Mouse (Mus musculus) thymus, postnatal 25 days (tissue): ENCODE measurements around the gene Krtap5-5.
"Not testable (repeated sequence)": the region's sequence is repeated elsewhere in the genome, so short reads cannot be mapped to it uniquely, and the experiment has no call there.

Source experiments
- DNase-seq: peaks from one replicate; pipeline ENCODE4 v3.0.0; 2022

Krtap5-5 gene

DNA sequence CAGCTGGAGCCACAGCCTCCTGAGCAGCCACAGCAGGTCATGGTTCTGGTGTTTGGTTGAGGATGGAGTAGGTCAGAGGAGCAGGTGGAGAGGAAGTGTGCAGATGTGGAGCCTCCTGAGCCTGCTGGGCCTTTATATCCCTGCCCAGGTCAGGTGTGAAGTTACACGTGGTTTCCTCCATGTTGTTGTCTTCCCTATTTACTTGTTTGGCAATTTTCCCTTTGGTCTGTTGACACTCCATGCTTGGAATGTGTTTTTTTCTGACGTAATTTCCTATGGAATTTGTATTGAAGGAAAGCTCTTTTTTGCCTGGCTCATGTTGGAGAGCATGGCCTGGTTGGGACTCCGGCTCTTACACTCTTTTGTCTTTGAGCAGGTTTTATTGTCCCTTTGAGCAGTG is at the start of gene Krtap5-5:
Gene Krtap5-5 (minus strand): TSS at position 101 of the 400 bp plus-strand sequence.
- DNase-seq, result not testable (repeated sequence)

DNA sequence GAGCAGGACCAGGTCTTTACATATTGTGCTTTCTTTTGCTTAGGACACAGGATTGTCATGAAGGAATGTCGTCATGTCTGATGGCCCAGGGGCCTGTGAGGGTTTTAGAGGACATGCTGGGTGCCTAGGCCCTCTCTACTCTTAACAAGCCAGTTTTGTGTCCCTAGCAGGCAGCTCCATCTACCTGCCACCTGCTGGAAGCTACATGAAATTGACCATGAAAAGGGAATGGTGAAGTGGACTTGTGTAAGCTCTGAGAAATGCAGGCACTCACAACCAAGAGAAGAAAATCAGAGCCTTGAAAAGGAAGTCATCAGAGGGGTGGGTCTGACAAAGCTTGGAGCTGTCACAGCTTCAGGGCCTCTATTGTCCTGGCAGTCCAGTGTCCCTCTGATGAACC is 49.5 kb upstream of the Krtap5-5 start:
- DNase-seq, result not testable (repeated sequence)

DNA sequence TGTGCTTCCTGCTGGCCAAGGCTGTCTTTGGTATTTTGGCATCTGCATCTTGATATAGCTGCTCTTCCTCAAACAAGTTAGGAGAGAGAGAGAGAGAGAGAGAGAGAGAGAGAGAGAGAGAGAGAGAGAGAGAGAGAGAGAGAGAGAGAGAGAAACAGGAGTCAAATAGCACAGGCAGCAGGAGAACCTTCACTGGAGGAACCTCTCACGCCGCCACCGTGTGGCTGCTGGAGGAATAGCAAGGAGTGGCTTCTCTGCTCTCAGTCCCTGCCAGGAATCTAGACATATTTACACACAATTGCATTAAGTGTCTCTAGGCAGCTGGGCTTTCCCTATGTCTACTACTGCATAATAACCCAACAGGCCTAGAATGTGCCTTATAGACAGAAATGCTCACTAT is 48.4 kb upstream of the Krtap5-5 start:
- peak; percentile 48 for DNase-seq

DNA sequence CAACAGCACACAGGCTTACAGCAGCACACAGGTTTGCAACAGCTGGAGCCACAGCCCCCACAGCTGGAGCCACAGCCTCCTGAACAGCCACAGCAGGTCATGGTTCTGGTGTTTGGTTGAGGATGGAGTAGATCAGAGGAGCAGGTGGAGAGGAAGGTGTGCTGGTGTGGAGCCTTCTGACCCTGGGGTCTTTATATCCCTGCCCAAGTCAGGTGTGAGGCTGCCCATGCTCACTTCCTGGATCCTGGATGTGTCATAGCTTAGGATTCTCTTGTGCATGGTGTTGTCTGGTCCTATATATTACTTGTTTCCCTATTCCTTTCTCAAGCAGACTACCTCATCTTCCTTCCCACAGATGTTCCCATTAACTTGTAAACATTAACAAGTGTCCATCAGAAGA is 44.5 kb upstream of the Krtap5-5 start, which contains the start of gene Gm4559:
Gene Gm4559 (minus strand): TSS at position 101 of the 400 bp plus-strand sequence.
- DNase-seq, result not testable (repeated sequence)

DNA sequence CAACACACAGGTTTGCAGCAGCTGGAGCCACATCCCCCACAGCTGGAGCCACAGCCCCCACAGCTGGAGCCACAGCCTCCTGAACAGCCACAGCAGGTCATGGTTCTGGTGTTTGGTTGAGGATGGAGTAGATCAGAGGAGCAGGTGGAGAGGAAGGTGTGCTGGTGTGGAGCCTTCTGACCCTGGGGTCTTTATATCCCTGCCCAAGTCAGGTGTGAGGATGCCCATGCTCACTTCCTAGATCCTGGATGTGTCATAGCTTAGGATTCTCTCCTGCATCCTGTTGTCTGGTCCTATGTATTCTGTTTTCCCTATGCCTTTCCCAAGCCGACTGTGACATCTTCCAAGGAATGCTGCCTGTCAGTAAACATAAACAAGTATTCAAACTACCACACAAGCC is 28.5 kb upstream of the Krtap5-5 start, which contains the start of gene Gm2431:
Gene Gm2431 (minus strand): TSS at position 101 of the 400 bp plus-strand sequence.
- DNase-seq, result not testable (repeated sequence)

DNA sequence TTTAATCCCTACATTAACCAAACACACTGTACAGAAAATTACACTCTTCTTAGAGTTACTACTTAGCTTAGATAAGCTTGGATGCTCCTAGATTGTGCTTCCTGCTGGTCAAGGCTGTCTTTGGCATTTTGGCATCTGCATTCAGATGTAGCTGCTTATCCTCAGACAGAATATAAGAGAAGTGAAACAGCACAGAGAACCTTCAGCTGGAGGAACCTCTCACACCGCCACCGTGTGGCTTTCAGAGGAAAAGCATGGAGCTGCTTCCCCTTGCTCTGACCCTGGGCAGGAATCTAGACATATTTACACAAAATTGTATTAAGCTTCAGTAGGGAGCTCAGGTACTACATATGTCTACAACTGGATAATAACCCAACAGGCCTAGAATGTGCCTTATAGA is 25.7 kb upstream of the Krtap5-5 start:
- DNase-seq, result peak; percentile 8

DNA sequence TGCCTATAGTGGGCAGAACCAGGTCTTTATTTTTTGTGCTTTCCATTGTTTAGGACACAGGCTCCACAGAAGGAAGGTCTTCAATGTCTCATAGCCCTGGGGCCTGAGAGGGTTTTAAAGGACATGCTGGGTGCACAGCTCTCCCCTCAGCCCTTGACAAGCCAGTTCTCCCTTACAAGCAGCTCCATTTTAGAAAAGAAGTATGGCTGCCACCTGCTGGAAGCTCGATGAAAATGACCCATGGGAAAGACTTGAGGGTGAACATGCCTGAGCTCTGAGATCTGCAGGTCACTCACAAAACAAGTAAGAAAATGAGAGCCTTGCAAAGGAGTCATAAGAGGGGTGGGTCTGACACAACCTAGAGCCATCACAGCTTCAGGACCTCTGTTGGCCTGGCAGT is 20.1 kb upstream of the Krtap5-5 start:
- DNase-seq, result no peak

DNA sequence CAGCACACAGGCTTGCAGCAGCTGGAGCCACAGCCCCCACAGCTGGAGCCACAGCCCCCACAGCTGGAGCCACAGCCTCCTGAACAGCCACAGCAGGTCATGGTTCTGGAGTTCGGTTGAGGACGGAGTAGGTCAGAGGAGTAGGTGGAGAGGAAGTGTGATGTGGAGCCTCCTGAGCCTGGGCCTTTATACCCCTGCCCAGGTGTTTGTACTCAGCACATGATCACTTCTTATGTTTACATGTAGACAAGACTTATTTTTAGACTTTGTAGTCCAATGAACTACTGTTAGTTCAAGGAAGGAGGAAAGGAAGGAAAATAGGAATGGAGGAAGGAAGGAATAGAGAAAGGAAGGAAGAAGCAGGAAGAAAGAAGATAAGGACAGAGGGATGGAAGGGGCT is 11.2 kb upstream of the Krtap5-5 start, which contains the start of gene Gm40460:
Gene Gm40460 (minus strand): TSS at position 101 of the 400 bp plus-strand sequence.
- no peak for DNase-seq

DNA sequence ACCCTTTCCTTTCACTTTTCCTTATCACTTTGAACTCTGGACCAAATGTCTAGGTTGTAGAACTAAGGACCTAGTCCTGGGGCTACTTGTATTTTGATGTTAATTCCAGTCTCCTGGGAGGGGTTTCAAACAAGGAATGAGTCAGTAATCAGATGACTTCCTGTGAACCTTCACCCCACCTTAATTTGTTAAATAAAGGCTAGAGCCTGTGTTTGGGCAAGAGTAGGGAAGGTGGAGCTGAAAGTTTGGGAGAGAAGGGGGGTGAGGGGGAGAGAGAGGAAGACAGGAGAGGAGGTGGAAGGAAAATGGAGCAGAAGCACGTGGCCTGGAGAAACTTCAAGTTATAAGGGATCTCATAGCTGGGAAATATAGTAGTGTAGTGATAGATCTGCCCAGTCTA is 1.8 kb upstream of the Krtap5-5 start:
- DNase-seq, result no peak

DNA sequence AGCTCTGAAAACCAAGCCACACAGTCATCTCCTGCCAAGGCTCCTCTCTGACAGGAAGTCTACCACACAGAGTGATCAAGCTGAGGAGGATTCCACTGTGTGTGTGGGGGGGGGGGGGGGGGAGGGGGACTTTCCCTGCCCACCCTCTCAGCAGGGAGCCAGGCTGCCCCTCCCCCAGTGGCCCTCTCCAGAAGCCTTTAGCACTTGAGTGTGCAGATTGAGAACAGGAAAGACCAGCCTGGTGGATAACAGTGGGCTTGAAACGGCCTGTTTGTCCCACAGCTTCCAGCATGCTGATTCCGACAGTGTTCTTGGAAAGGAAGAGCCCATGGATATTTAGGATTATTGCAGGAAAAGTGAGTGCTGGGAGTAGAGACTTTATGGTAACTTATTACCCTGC is 5.3 kb downstream of the Krtap5-5 start:
- DNase-seq, result no peak

DNA sequence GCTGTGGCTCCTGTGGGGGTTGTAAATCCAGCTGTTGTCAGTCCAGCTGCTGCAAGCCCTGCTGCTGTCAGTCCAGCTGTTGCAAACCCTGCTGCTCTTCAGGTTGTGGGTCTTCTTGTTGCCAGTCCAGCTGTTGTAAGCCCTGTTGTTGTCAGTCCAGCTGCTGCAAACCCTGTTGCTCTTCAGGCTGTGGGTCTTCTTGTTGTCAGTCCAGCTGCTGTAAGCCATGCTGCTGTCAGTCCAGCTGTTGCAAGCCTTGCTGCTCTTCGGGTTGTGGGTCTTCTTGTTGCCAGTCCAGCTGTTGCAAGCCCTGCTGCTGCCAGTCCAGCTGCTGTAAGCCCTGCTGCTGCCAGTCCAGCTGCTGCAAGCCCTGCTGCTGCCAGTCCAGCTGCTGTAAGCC is 17.6 kb downstream of the Krtap5-5 start:
- not testable (repeated sequence) for DNase-seq

DNA sequence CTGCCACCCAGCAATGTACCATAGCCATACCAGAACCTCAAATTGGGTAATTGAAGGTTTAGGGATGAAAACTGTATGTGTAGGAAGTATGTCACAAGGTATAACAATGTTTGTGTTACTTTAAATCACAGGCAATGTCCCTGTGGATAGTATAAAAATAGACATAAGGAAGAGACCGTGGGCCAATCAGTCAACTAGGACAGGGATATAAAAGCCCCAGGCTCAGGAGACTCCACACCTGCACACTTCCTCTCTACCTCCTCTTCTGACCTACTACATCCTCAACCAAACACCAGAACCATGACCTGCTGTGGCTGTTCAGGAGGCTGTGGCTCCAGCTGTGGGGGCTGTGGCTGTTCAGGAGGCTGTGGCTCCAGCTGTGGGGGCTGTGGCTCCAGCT is 18.2 kb downstream of the Krtap5-5 start, which contains the start of gene Gm7579:
Gene Gm7579 (plus strand): TSS at position 301 of the 400 bp plus-strand sequence.
- no peak for DNase-seq

DNA sequence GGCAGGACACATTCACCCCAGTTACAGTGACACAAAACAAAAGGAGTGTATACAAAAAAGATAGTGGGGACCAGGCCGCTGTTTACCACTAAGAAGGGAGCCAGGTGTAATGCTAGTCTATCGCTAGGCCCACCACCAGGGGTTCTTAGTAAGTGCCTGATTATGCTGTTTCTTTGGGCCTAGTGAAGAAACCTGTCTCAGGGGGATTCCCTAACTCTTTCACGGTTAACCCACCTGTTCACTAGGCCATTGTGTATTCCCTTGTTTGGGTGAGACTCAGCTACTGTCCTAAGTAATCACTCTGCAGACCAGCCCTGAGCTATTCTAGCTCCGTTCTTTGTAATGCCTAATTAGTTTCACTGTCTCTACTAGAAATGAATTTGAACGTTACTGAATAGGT is 22.9 kb downstream of the Krtap5-5 start:
- DNase-seq, result not testable (repeated sequence)

DNA sequence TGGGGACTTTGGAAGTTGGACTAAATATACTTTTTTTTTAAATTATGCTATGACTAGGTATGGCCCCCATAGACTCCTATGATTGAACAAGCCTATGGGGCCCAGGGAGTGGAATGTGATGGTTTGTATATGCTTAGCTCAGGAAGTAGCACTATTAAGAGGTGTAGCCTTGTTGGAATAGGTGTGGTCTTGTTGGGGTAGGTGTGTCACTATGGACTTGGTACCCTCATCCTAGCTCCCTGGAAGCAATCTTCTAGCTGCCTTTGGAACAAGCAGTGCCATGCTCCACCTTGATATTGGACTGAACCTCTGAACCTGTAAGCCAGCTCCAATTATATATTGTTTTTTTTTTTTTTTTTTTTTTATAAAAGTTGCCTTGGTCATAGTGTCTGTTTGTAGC is 24.3 kb downstream of the Krtap5-5 start:
- DNase-seq, result no peak

DNA sequence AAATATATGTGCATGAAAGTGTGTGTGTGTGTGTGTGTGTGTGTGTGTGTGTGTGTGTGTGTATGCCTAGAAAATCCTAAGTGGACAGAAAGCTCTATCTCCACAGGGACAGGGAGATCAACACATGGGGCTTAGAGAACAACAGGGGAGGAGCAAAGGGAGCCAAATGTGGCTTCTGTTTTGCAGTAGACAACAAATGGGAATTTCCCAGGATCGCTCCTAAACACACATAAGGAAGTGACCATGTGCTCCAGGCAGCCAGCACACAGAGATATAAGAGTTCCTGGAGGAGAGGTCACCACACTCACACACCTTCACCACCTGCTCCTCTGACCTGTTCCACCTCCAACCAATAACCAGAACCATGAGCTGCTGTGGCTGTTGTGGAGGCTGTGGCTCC is 28.7 kb downstream of the Krtap5-5 start, which contains the start of gene Krtap5-3:
Gene Krtap5-3 (plus strand): TSS at position 301 of the 400 bp plus-strand sequence.
- DNase-seq, result no peak

DNA sequence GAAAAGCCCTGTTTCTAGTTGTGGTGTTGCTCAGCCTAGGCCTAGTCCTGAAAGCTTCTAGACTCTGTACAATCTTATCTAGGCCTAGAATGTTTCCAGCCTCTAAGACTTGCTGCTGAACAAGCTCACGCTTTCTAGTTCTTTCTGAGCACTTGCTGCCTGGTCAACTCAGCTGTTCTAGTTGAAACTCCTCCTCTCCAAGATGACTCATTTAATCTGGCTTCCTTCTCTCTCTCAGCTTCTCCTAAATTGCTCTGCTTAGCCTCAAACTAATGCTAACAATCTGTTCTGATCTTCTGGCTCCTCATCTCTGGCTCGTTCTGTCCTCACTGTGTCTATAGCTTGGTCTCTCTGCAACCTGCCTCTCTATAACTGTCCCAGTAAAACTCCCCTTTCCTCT is 31.0 kb downstream of the Krtap5-5 start:
- DNase-seq, result no peak

DNA sequence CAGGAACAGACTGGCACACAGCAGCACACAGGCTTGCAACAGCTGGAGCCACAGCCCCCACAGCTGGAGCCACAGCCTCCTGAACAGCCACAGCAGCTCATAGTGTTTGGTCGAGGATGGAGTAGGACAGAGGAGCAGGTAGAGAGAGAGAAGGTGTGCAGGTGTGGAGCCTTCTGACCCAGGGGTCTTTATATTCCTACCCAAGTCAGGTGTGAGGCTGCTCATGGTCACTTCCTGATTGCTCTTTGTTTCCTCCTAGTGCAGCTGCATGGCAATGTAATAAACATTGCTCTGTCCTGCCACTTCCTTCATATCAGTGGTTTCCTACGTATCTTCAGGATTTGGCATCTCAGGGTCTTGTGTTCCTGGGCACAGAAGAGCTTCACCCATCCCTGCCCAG is 39.5 kb downstream of the Krtap5-5 start, which contains the start of gene Gm10153:
Gene Gm10153 (minus strand): TSS at position 101 of the 400 bp plus-strand sequence.
- no peak for DNase-seq

DNA sequence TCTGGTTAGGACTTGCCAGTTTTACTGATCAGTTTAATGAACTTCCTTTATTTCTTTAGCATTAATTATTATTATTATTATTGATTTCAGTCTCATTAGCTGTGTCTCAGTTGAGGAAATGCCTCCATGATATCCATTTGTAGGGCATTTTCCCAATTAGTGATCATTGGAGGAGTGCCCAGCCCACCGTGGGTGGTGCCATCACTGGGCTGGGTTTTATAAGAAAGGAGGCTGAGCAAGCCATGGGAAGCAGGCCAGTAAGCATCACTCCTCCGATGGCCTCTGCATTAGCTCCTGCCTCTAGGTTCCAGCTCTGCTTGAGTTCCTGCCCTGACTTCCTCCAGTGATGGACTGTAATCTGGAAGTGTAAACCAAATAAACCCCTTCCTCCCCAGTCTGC is 41.6 kb downstream of the Krtap5-5 start:
- DNase-seq, result no peak

DNA sequence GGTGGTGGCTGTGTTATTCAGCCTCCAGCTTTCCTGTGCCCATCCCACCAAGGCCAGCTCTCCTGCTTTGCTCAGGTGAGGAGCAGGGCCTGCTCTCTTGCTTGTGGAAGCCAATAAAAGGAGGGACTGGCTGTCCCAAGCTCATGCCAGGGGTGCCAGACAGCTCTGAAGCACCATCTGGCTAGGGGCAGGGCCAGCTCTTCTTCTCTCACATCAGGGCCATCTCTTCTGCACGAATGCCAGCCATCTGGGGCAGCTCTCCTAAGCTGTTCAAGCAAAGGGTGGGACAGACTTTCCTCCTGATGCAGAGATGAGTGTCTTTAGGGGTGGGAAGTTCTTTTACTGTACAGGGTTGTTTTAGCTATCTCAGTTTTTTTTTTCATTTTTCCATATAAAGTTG is 48.8 kb downstream of the Krtap5-5 start:
- DNase-seq, result no peak
